Mouse (Mus musculus): ENCODE data around the gene Nme8. TPM values are rescaled to one million over a fixed set of nuclear protein-coding genes. Genes with fewer than 3 reads are reported as not detected.

Gene Nme8
- polyA plus RNA-seq, 1 experiment from 2014 or later, result not detected

- no peaks in the 10 kb centered on the region for H3K27me3 ChIP-seq
- H3K4me1 ChIP-seq, result peaks cover 10% of the 10 kb centered on the region
- 0 out of 2 replicates have a peak overlapping the region, but pooled peaks have one; percentile 5 for H3K27ac ChIP-seq
- peak; percentile 67 for ATAC-seq (ENCODE audit: low FRiP score)
- no peak overlapping the region for H3K9ac ChIP-seq
- 14% methylated on average over 1 of the region's 1 CpGs for WGBS
- H3K4me2 ChIP-seq, result no peak overlapping the region
- H3K36me3 ChIP-seq (replicated peaks), result 0 out of 2 replicates have a peak, but pooled peaks cover 2% of the 10 kb centered on the region
- no peaks in the 10 kb centered on the region for H3K9me3 ChIP-seq
- H3K4me3 ChIP-seq (replicated peaks), result no peak overlapping the region
Measured at GRCm38 (mm10) chr13:19612348-19612747, 85.2 kb downstream of the Nme8 start.

DNA sequence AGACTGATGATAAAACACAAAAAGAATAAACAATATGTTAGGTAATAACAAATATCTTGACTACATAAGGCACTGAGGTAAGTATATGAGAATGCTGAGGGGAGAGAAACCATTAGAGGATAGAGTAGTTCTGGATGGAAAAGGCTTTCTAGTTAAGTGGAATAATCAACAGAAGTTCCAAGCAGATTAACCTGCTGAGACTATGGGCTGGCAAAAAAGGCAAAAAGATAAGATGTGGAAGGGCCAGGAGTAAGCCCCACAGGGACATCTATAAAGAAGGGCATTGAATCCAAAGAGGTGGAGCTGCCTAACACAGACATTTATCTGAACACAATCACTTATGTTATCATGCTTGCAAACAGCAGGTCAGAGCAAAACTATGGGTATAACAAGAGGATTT, 89.5 kb downstream of the Nme8 start:
- H3K27me3 ChIP-seq, result no peaks in the 10 kb centered on the region

GRCm38 (mm10) chr13:19604916-19605315, 92.7 kb downstream of the Nme8 start:
- Histone ChIP-seq H3K9me3 (no peaks in the 10 kb centered on the region), H3K9ac (no peak overlapping the region), H3K4me3 (replicated peaks) (no peak overlapping the region), H3K27me3 (no peaks in the 10 kb centered on the region), H3K27ac (no peak overlapping the region), H3K4me2 (no peak overlapping the region), H3K36me3 (replicated peaks) (no peaks in the 10 kb centered on the region), H3K4me1 (no peaks in the 10 kb centered on the region)
- ATAC-seq (ENCODE audit: low FRiP score), result no peak

More for the DNA sequence above, 89.5 kb downstream of the Nme8 start:
- H3K36me3 ChIP-seq (replicated peaks), result no peaks in the 10 kb centered on the region
- no peak for ATAC-seq (ENCODE audit: low FRiP score)
- no peak overlapping the region for H3K4me2 ChIP-seq
- H3K9ac ChIP-seq, result no peak overlapping the region
- no peak overlapping the region for H3K4me3 ChIP-seq (replicated peaks)
- no peaks in the 10 kb centered on the region for H3K9me3 ChIP-seq
- H3K27ac ChIP-seq, result no peak overlapping the region
- peaks cover 10% of the 10 kb centered on the region for H3K4me1 ChIP-seq

DNA sequence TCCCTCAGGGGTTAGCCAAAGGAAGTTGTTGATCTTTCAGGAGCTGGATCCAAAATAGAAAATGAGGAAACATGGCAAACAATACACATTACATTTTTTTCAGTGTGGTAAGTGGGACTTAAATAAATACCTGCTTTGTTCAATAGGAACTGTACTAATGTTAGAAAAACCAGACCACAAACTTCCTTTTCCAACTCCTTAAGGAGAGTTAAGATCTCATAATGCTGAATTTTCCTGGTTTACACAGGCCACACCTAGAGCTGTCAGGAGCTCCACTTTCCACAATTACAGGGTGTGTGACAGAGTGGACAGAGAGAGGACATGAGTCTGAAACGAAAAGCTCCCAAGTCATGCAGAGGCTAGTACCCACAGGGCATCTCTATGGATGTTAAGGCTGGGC, 93.9 kb downstream of the Nme8 start:
- Histone ChIP-seq H3K9me3 (no peaks in the 10 kb centered on the region), H3K4me1 (no peaks in the 10 kb centered on the region), H3K27ac (no peak overlapping the region), H3K4me3 (replicated peaks) (no peak overlapping the region), H3K27me3 (no peaks in the 10 kb centered on the region), H3K9ac (no peak overlapping the region), H3K36me3 (replicated peaks) (no peaks in the 10 kb centered on the region), H3K4me2 (no peak overlapping the region)
- WGBS, result 100% methylated on average over 1 of the region's 1 CpGs
- no peak for ATAC-seq (ENCODE audit: low FRiP score)

DNA sequence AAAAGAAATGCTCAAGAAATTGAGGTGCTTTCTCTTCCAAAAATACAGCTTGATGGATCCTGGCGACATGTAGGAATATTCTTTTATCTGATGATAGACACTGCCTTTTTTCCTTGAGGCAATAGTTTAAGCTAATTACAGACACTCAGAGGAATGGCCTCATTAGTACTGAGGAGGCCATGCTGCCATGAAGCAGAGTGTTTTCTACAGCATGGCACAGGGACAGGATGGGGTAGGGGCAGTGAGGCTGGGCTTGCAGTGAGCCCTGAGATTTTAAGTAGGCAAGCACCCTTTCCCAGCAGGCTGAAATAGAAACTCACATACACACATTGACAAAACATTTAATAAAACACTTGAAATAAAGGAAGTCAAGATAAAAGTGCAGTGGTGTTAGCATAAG, 95.1 kb downstream of the Nme8 start:
- Histone ChIP-seq H3K9me3 (no peaks in the 10 kb centered on the region), H3K4me2 (no peak overlapping the region), H3K27ac (no peak overlapping the region), H3K4me1 (no peaks in the 10 kb centered on the region), H3K36me3 (replicated peaks) (no peaks in the 10 kb centered on the region), H3K27me3 (no peaks in the 10 kb centered on the region), H3K9ac (no peak overlapping the region), H3K4me3 (replicated peaks) (no peak overlapping the region)
- no peak for ATAC-seq (ENCODE audit: low FRiP score)
- WGBS, result 53% methylated on average over 1 of the region's 1 CpGs

DNA sequence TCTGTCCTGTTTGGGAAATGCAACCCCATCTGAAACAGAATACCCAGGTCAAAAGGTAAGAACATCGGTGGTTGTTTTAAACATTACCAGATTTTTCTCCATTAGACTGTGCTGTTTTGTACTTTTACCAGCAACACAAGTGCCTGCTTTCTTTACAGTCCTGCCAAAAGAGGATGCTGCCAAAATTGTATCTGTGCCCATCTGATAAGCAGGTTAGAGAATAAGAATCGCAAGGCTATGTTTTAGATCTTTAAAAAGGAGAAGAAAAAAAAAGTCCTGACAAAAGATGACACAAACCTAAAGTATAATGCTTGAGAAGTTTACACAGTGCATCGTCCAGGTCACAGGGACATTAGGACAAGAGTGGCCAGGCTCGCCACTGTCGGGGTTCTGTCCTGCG, 98.4 kb downstream of the Nme8 start:
- Histone ChIP-seq H3K9ac (no peak overlapping the region), H3K27ac (no peak overlapping the region), H3K9me3 (no peaks in the 10 kb centered on the region), H3K4me2 (no peak overlapping the region), H3K36me3 (replicated peaks) (no peaks in the 10 kb centered on the region), H3K27me3 (no peaks in the 10 kb centered on the region), H3K4me3 (replicated peaks) (no peak overlapping the region), H3K4me1 (no peaks in the 10 kb centered on the region)
- ATAC-seq (ENCODE audit: low FRiP score), result no peak
- 91% methylated on average over 6 of the region's 6 CpGs for WGBS

- ATAC-seq (ENCODE audit: low FRiP score), result no peak
- Histone ChIP-seq H3K36me3 (replicated peaks) (no peaks in the 10 kb centered on the region; the same call in 1 of the 2 replicates), H3K27me3 (no peaks in the 10 kb centered on the region), H3K27ac (no peak overlapping the region), H3K4me3 (replicated peaks) (no peak overlapping the region), H3K4me1 (no peaks in the 10 kb centered on the region), H3K9ac (no peak overlapping the region), H3K4me2 (no peak overlapping the region), H3K9me3 (no peaks in the 10 kb centered on the region)
- WGBS, result 97% methylated on average over 1 of the region's 1 CpGs
Measured at GRCm38 (mm10) chr13:19595141-19595540, 102.5 kb downstream of the Nme8 start.

Other genes with a start within 250 kb of the Nme8 start
- gene Epdr1, start 77.9 kb downstream of the Nme8 start, polyA plus RNA-seq (2016; fragmentation: Nextera tagmentation; extraction: Ambion mirVana), result 29.1 and 29.2 TPM in 2 replicates
- gene Sfrp4, start 74.7 kb downstream of the Nme8 start, polyA plus RNA-seq (2016; fragmentation: Nextera tagmentation; extraction: Ambion mirVana), result 2.6 and 3.0 TPM in 2 replicates
- not detected in 2 replicates for gene Gpr141, start 126.5 kb upstream of the Nme8 start, polyA plus RNA-seq (2016; fragmentation: Nextera tagmentation; extraction: Ambion mirVana)